Mouse (Mus musculus): ENCODE data around the gene 1700001P01Rik. TPM values are rescaled to one million over a fixed set of nuclear protein-coding genes. Genes with fewer than 3 reads are reported as not detected.

1700001P01Rik gene
- polyA plus RNA-seq, 1 experiment = not detected

DNA sequence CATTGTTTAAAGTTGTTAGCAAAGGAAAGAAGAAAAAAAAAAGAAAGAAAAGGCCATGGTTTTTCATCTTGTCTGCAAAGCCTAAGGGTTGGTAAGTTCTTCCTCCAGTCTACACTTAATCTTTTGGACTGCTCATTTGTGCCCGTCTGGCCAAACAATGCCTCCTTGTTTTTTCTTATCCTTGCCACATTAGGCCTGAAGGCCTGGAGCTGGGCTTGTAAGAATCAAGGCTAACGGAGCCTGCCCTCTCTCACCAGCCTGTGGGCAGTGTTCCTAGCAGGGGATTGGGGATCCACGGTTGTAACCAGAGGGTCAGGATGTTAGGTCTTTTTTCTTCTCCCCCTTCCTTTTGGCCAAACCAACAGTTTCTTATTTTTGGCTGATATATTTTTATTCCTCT, 35.3 kb upstream of the 1700001P01Rik start:
- H3K4me3 ChIP-seq (ENCODE audit: insufficient read depth, low read length) = no peak overlapping the region
- peaks cover 57% of the 10 kb centered on the region for H3K4me1 ChIP-seq (ENCODE audit: control insufficient read depth, insufficient read depth, low read length)
- TF ChIP-seq POLR2A (IDR thresholded peaks at IDR 0.05; ENCODE audit: low read depth, low read length) (no peak), CTCF (IDR thresholded peaks at IDR 0.05; ENCODE audit: borderline replicate concordance, insufficient read depth, low read length) (no peak)
- H3K27ac ChIP-seq (ENCODE audit: insufficient read depth, low read length) = no peak overlapping the region

DNA sequence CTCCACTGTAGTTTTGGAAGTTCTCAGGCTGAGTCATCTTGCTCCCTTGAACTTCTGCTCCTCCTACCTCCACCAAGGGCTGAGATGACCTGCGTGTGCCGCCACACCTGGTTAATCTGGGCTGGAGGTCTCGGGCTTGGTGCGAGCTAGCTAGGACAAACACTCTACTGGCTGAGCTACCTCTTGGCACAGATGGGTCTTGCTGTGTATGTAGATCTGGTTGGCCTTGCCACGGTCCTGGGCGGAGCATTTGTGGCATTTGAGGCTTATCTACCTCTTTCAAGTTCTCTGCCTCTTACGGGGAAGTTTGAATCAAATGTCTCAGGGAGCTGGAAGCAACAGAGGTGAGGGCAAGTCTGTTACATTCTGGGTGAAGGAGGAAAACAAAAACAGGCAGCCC, 34.6 kb upstream of the 1700001P01Rik start:
- Histone ChIP-seq H3K4me3 (ENCODE audit: insufficient read depth, low read length) (no peak overlapping the region), H3K27ac (ENCODE audit: insufficient read depth, low read length) (no peak overlapping the region), H3K4me1 (ENCODE audit: control insufficient read depth, insufficient read depth, low read length) (peaks cover 59% of the 10 kb centered on the region)
- TF ChIP-seq POLR2A (IDR thresholded peaks at IDR 0.05; ENCODE audit: low read depth, low read length) = no peak
- TF ChIP-seq CTCF (IDR thresholded peaks at IDR 0.05; ENCODE audit: borderline replicate concordance, insufficient read depth, low read length) = no peak

DNA sequence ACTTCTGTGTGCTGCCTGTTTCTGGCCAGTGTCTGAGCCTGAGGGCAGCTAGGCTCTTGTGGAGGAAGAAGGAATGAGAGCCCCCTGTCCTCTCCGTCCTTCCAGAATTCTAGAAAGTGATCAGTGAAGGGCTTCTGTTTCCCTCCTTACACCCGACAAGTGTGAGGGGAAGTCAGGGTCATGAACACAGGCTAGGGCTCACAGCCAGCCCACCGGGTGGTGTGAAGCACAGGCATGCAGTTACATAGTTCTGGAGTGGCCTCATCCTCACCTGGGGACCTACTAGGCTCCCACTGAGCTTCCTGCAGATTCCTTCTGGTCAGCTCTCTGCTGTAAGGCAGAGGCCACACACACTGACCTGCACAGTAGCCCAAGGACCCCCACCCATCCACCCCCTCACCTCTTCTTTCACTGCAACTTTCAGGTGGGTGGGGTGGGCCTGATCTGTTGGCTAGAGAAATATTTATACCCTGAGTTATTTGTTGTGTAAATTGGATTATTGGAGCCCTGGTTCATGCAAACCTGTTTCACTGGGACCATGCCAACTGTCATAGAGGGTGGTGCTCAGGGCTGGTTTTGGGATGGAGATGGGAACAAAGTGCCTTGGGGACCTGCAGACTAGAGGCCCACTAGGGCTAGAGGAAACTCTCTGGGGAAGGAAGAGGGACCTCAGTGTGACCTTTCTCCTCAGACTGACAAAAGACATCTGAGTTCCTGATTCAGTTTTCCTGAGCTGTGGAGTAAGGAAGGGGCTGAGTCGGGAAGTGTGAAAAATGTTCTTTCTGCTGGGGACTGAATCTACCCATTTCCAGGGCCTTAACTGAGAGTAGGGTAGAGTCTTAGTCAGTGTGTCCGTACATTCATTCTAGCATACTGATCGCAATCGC, 33.8 kb upstream of the 1700001P01Rik start:
- H3K27ac ChIP-seq (ENCODE audit: insufficient read depth, low read length) = no peak overlapping the region; the same call in 1 of the 2 replicates
- peaks cover 59% of the 10 kb centered on the region for H3K4me1 ChIP-seq (ENCODE audit: control insufficient read depth, insufficient read depth, low read length)
- TF ChIP-seq POLR2A (IDR thresholded peaks at IDR 0.05; ENCODE audit: low read depth, low read length) (no peak), CTCF (IDR thresholded peaks at IDR 0.05; ENCODE audit: borderline replicate concordance, insufficient read depth, low read length) (no peak)
- H3K4me3 ChIP-seq (ENCODE audit: insufficient read depth, low read length) = no peak overlapping the region

DNA sequence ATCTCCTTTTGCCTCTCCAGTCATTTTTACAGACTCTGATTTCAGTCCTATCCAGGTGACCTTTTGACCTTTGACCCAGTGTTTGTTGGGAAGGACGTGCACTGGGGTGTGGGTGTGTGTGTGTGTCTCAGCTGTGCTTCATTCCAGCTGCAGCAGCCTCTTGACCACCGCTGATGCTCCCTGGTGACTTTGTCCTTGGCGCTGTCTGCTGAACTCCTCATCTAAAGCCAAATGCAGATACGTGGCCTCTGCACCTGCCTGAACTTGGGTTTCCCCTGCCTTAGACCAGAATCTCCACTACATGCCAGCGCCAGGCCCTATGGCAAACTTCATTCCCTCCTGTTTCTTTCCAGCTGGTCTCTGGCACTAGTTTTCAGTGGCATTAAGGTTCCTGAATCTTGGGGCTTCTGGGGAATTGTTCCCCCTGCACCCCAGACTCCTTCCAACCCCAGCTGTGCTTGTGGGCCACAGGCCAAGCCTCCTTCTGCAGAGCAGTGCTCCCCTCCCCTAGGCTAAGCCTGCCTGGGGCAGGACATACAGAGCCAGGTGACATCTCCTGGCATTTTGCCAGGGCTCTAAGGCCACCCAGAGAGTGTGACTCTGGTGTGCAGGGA, 33.0 kb upstream of the 1700001P01Rik start:
- Histone ChIP-seq H3K27ac (ENCODE audit: insufficient read depth, low read length) (peak overlapping the region; percentile 39; the same call in 1 of the 2 replicates), H3K4me3 (ENCODE audit: insufficient read depth, low read length) (no peak overlapping the region), H3K4me1 (ENCODE audit: control insufficient read depth, insufficient read depth, low read length) (peaks cover 59% of the 10 kb centered on the region)
- TF ChIP-seq CTCF (IDR thresholded peaks at IDR 0.05; ENCODE audit: borderline replicate concordance, insufficient read depth, low read length) (no peak), POLR2A (IDR thresholded peaks at IDR 0.05; ENCODE audit: low read depth, low read length) (no peak)

DNA sequence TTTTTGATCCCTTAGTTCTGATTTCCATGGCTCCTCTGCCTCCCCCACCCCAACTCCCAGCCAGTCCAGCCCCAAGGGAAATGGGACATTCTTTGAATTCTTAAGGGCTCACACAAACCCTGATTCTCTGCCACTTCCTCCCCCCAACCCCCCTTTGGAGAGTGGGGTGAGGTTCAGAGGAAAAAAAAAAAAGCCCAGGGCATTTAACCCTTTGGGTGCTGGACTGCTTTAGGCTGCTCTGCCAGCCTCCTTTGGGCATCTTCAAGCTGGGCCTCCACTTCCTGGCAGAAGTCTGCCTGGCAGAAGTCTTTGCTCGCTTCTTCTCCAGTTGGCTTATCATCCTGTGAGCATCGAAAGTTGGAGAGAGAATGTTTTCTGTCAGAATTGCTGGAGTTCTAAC, 32.4 kb upstream of the 1700001P01Rik start:
- no peak overlapping the region for H3K4me3 ChIP-seq (ENCODE audit: insufficient read depth, low read length)
- H3K27ac ChIP-seq (ENCODE audit: insufficient read depth, low read length) = peak overlapping the region; percentile 60
- no peak for TF ChIP-seq POLR2A (IDR thresholded peaks at IDR 0.05; ENCODE audit: low read depth, low read length)
- no peak for TF ChIP-seq CTCF (IDR thresholded peaks at IDR 0.05; ENCODE audit: borderline replicate concordance, insufficient read depth, low read length)
- peaks cover 56% of the 10 kb centered on the region for H3K4me1 ChIP-seq (ENCODE audit: control insufficient read depth, insufficient read depth, low read length)

DNA sequence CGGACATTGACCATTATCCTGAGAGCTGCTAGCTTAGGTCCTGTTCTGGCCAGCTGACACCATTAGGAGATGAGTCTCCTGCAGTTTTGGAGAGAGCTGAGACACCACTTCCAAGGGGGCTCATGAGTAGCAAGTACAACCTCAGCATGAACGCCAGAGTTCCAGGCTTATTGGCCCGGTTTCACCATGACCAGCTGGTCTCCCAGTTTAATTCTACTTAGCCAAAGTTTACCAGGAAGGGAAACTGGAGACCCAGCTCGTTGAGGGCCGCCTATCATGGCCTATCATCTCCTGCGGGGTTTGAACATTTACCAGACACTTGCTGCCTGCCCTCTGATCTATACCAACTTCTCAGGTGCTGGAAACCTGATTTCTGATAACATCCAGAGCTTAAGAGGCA, 31.9 kb upstream of the 1700001P01Rik start:
- no peak overlapping the region for H3K4me3 ChIP-seq (ENCODE audit: insufficient read depth, low read length)
- TF ChIP-seq CTCF (IDR thresholded peaks at IDR 0.05; ENCODE audit: borderline replicate concordance, insufficient read depth, low read length) (no peak), POLR2A (IDR thresholded peaks at IDR 0.05; ENCODE audit: low read depth, low read length) (no peak)
- H3K27ac ChIP-seq (ENCODE audit: insufficient read depth, low read length) = peak overlapping the region; percentile 60
- H3K4me1 ChIP-seq (ENCODE audit: control insufficient read depth, insufficient read depth, low read length) = peaks cover 52% of the 10 kb centered on the region

- TF ChIP-seq CTCF (IDR thresholded peaks at IDR 0.05; ENCODE audit: borderline replicate concordance, insufficient read depth, low read length) (no peak), POLR2A (IDR thresholded peaks at IDR 0.05; ENCODE audit: low read depth, low read length) (no peak)
- H3K27ac ChIP-seq (ENCODE audit: insufficient read depth, low read length) = peak overlapping the region; percentile 79
- no peak overlapping the region for H3K4me3 ChIP-seq (ENCODE audit: insufficient read depth, low read length)
- H3K4me1 ChIP-seq (ENCODE audit: control insufficient read depth, insufficient read depth, low read length) = peaks cover 52% of the 10 kb centered on the region
Observed at GRCm38 (mm10) chr11:97806613-97806964, 30.9 kb upstream of the 1700001P01Rik start.

DNA sequence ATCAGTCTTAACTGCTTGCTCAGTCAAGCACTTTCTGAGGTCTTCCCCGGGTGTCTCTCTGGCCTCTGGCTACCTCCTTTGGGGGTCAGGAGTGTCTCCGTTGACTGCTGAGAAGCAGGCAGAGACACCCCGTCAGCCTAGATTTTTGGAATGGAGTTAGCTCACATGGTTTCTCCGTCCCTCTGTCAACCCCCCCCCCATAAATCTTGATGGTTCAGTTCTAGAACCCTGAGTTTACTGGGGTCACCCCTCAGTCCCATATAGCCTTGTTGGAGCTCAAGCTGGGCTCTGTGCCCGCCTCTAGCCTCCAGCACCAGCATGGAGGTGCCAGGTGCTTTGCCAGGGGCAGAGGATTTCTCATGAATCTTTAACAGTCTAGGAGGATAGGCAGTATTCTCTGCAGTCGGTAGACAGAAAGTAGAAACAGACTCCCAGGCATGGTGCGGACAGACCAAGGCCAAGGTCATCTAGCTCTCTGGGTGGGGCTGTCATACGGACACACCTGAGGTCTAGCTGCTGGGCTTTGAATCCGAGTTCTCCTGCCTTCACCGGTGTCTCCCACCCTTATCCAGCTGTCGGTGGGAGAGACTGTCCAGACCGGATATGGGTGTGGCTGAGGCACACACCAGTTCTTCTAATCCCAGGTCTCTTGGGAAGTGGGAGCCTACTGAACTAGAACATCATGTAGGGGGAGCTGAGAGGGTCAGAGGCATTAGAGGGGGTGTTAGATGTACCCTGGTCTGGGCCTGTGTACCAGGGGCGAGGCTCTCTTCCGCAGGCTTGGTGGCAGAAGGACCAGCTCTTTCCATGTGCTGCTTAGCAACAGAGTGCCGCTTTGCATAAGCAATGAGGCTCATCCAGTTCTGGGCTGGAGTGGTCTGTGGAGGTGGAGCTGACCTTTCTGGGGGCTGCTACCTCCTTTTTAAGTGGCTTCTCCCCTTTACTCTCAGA, 30.2 kb upstream of the 1700001P01Rik start:
- H3K4me3 ChIP-seq (ENCODE audit: insufficient read depth, low read length) = no peak overlapping the region
- no peak for TF ChIP-seq POLR2A (IDR thresholded peaks at IDR 0.05; ENCODE audit: low read depth, low read length)
- TF ChIP-seq CTCF (IDR thresholded peaks at IDR 0.05; ENCODE audit: borderline replicate concordance, insufficient read depth, low read length) = no peak
- peaks cover 52% of the 10 kb centered on the region for H3K4me1 ChIP-seq (ENCODE audit: control insufficient read depth, insufficient read depth, low read length)
- H3K27ac ChIP-seq (ENCODE audit: insufficient read depth, low read length) = peak overlapping the region; percentile 79
